Mouse (Mus musculus) small intestine, adult 2 months (tissue): ENCODE data around the gene Pdlim4.

ENCODE experiments used
- CTCF ChIP-seq: fragments of 200-500 bp; IDR thresholded peaks from 2 replicates; pipeline ENCODE4 v1.5.1; 2012; ENCODE audit warnings: low read depth, mild to moderate bottlenecking, control low read depth, inconsistent platforms, low read length, moderate library complexity, mixed read lengths; ENCODE audit not compliant: insufficient replicate concordance, insufficient read length; ENCODE audit errors: extremely low read depth
- POLR2A ChIP-seq: fragments of 200-500 bp; IDR thresholded peaks from 2 replicates; pipeline ENCODE4 v1.6.1; 2012; ENCODE audit warnings: low read depth, mild to moderate bottlenecking, control low read depth, inconsistent platforms, low read length, moderate library complexity

DNA sequence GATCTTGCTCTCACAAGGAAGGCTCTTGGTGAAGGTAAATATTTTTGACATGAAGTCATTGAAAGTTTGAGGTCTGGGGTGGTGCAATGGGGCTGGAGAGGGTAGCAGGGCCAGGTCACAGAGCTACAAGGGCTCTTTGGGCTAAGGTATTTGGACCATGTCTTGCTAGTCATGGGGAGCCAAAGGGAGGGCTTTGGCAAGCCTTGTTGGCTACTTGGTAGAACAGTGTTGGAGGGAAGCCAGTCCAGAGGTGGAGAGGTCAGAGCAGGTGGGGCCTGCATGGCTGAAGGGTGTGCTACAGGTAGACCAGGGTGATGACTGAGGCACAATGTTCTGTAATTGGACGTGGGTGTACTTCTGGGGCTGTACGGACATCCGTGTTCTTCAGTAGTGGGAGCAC is 37.9 kb upstream of the Pdlim4 start:
- TF ChIP-seq CTCF (no peak), POLR2A (no peak)
